Mouse (Mus musculus) MEL (cell line): ENCODE results near the gene Nkx6-1. TPM values are rescaled to one million over a fixed set of nuclear protein-coding genes. Genes with fewer than 3 reads are reported as not detected.

Experiments used
- DNase-seq: peaks from one replicate; pipeline ENCODE4 v3.0.0; 2011; ENCODE audit warnings: low read depth, low spot score
- H3K27ac ChIP-seq: 2 replicates; pipeline ENCODE4 v1.5.1; 2012; ENCODE audit warnings: low read depth, mild to moderate bottlenecking, control low read depth, low read length, moderate library complexity; ENCODE audit not compliant: control insufficient read depth
- H3K27me3 ChIP-seq, 2 experiments: fragments of 150-350 bp in 1 of 2; sonication (generic) in 1 of 2; 2 replicates each; pipeline ENCODE4 v1.6.1; 2012; ENCODE audit warnings: low read length in 2 of 2, mild to moderate bottlenecking in 2 of 2, improper control_type of control experiment in 1 of 2, moderate library complexity in 1 of 2; ENCODE audit not compliant: insufficient read depth in 2 of 2, control insufficient read depth in 1 of 2
- H3K36me3 ChIP-seq, 2 experiments: 2 replicates each; pipeline ENCODE4 v1.6.1; 2012 to 2014; ENCODE audit warnings: low read length in 2 of 2, improper control_type of control experiment in 1 of 2, inconsistent platforms in 1 of 2, mild to moderate bottlenecking in 1 of 2; ENCODE audit not compliant: insufficient read depth in 2 of 2, control insufficient read depth in 1 of 2
- H3K4me1 ChIP-seq, 2 experiments: fragments of 150-350 bp in 1 of 2; sonication (generic) in 1 of 2; 2 replicates each; pipeline ENCODE4 v1.6.1; 2012; ENCODE audit warnings: low read length in 2 of 2, improper control_type of control experiment in 1 of 2, mild to moderate bottlenecking in 1 of 2; ENCODE audit not compliant: insufficient read depth in 2 of 2, control insufficient read depth in 1 of 2
- H3K4me3 ChIP-seq, 2 experiments: fragments of 150-350 bp in 1 of 2; sonication (generic) in 1 of 2; 2 replicates each; pipeline ENCODE4 v1.5.1; 2012; ENCODE audit warnings: low read depth in 2 of 2, low read length in 2 of 2, mild to moderate bottlenecking in 2 of 2, moderate library complexity in 2 of 2, control low read depth in 1 of 2, improper control_type of control experiment in 1 of 2; ENCODE audit not compliant: control insufficient read depth in 1 of 2, insufficient read depth in 1 of 2
- H3K79me2 ChIP-seq: 2 replicates; pipeline ENCODE4 v1.6.1; 2012; ENCODE audit warnings: mild to moderate bottlenecking, low read length, moderate library complexity; ENCODE audit not compliant: control insufficient read depth, poor library complexity, insufficient read depth
- H3K9ac ChIP-seq: 2 replicates; pipeline ENCODE4 v1.6.1; 2012; ENCODE audit warnings: low read depth, mild to moderate bottlenecking, control low read depth, low read length, moderate library complexity; ENCODE audit not compliant: control insufficient read depth, poor library complexity, severe bottlenecking
- H3K9me3 ChIP-seq: fragments of 150-350 bp; sonication (generic); replicated peaks from 2 replicates; pipeline ENCODE4 v1.6.1; 2012; ENCODE audit warnings: mild to moderate bottlenecking, low read length, improper control_type of control experiment, moderate library complexity; ENCODE audit not compliant: insufficient read depth
- CHD2 ChIP-seq: IDR thresholded peaks from 2 replicates; pipeline ENCODE4 v1.6.1; 2011; ENCODE audit warnings: low read length, improper control_type of control experiment
- CTCF ChIP-seq, 3 experiments: IDR thresholded peaks in 2 of 3; conservative IDR thresholded peaks in 1 of 3; 2 replicates each; pipeline ENCODE4 v1.5.1; 2011 to 2012; ENCODE audit warnings: low read length in 3 of 3, low read depth in 2 of 3, mild to moderate bottlenecking in 2 of 3, improper control_type of control experiment in 1 of 3, inconsistent platforms in 1 of 3, mixed read lengths in 1 of 3, moderate library complexity in 1 of 3; ENCODE audit not compliant: control insufficient read depth in 1 of 3, insufficient read depth in 1 of 3, poor library complexity in 1 of 3, severe bottlenecking in 1 of 3
- E2F4 ChIP-seq: IDR thresholded peaks from 2 replicates; pipeline ENCODE4 v1.6.1; 2011; ENCODE audit warnings: low read depth, low read length, improper control_type of control experiment, borderline replicate concordance
- ELF1 ChIP-seq: IDR thresholded peaks from 2 replicates; pipeline ENCODE4 v1.6.1; 2014; ENCODE audit warnings: low read depth, mild to moderate bottlenecking, inconsistent platforms, low read length, improper control_type of control experiment, moderate library complexity
- EP300 ChIP-seq, 2 experiments: IDR thresholded peaks; 2 replicates each; pipeline ENCODE4 v1.6.1; 2011; ENCODE audit warnings: improper control_type of control experiment in 2 of 2, low read length in 2 of 2, low read depth in 1 of 2, mild to moderate bottlenecking in 1 of 2
- GATA1 ChIP-seq: IDR thresholded peaks from 2 replicates; pipeline ENCODE4 v1.6.1; 2011; ENCODE audit warnings: low read depth, low read length, improper control_type of control experiment
- HCFC1 ChIP-seq: IDR thresholded peaks from 2 replicates; pipeline ENCODE4 v1.6.1; 2012; ENCODE audit warnings: low read depth, mild to moderate bottlenecking, inconsistent platforms, low read length, improper control_type of control experiment, moderate library complexity
- KAT2A ChIP-seq: conservative IDR thresholded peaks from 2 replicates; pipeline ENCODE4 v1.6.1; 2012; ENCODE audit warnings: low read depth, low read length, improper control_type of control experiment, inconsistent platforms
- MEF2A ChIP-seq: IDR thresholded peaks from 2 replicates; pipeline ENCODE4 v1.6.1; 2014; ENCODE audit warnings: low read depth, mild to moderate bottlenecking, inconsistent platforms, low read length, improper control_type of control experiment; ENCODE audit not compliant: poor library complexity, insufficient replicate concordance, severe bottlenecking; ENCODE audit errors: extremely low read depth
- MYB ChIP-seq: IDR thresholded peaks from 2 replicates; pipeline ENCODE4 v1.6.1; 2011; ENCODE audit warnings: mild to moderate bottlenecking, low read depth, low read length, improper control_type of control experiment
- MYC ChIP-seq: IDR thresholded peaks from 2 replicates; pipeline ENCODE4 v1.6.1; 2011; ENCODE audit warnings: low read depth, mild to moderate bottlenecking, low read length, improper control_type of control experiment, moderate library complexity
- NELFE ChIP-seq: IDR thresholded peaks from 2 replicates; pipeline ENCODE4 v1.6.1; 2011; ENCODE audit warnings: low read depth, low read length, improper control_type of control experiment
- RAD21 ChIP-seq: IDR thresholded peaks from 2 replicates; pipeline ENCODE4 v1.6.1; 2011; ENCODE audit warnings: mild to moderate bottlenecking, low read depth, low read length, improper control_type of control experiment
- RCOR1 ChIP-seq: IDR thresholded peaks from 2 replicates; pipeline ENCODE4 v1.6.1; 2012; ENCODE audit warnings: low read depth, mild to moderate bottlenecking, inconsistent platforms, low read length, improper control_type of control experiment
- SIN3A ChIP-seq: IDR thresholded peaks from 2 replicates; pipeline ENCODE4 v1.6.1; 2012; ENCODE audit warnings: low read length, improper control_type of control experiment, inconsistent platforms
- SMC3 ChIP-seq: IDR thresholded peaks from 2 replicates; pipeline ENCODE4 v1.6.1; 2011; ENCODE audit warnings: low read depth, low read length, improper control_type of control experiment
- UBTF ChIP-seq: IDR thresholded peaks from 2 replicates; pipeline ENCODE4 v1.6.1; 2012; ENCODE audit warnings: low read depth, mild to moderate bottlenecking, inconsistent platforms, low read length, improper control_type of control experiment, moderate library complexity, borderline replicate concordance; ENCODE audit not compliant: insufficient read depth
- USF2 ChIP-seq, 2 experiments: IDR thresholded peaks; 2 replicates each; pipeline ENCODE4 v1.6.1; 2011 to 2012; ENCODE audit warnings: improper control_type of control experiment in 2 of 2, low read length in 2 of 2, borderline replicate concordance in 1 of 2, inconsistent platforms in 1 of 2, low read depth in 1 of 2, mild to moderate bottlenecking in 1 of 2; ENCODE audit not compliant: insufficient read depth in 1 of 2
- ZC3H11A ChIP-seq: IDR thresholded peaks from 2 replicates; pipeline ENCODE4 v1.6.1; 2012; ENCODE audit warnings: low read depth, mild to moderate bottlenecking, inconsistent platforms, low read length, improper control_type of control experiment
- ZKSCAN1 ChIP-seq: IDR thresholded peaks from 2 replicates; pipeline ENCODE4 v1.6.1; 2012; ENCODE audit warnings: low read depth, mild to moderate bottlenecking, inconsistent platforms, low read length, improper control_type of control experiment, moderate library complexity
- polyA plus RNA-seq, 2 experiments: library from polyadenylated mRNA; stranded (reverse) in 1 of 2; unstranded in 1 of 2; fragments of >175 nt in 1 of 2; fragments of >200 nt in 1 of 2; gene quantifications; 2 replicates each; pipeline versions ENCODE4 v1.2.1 to v1.2.4; 2012; ENCODE audit warnings: low replicate concordance in 2 of 2, low read depth in 1 of 2; ENCODE audit not compliant: insufficient read length in 2 of 2, insufficient read depth in 1 of 2, missing spikeins in 1 of 2
- total RNA-seq: library from RNA; depleted of rRNA; stranded (reverse); fragments of 300-350 nt; gene quantifications from 2 replicates; pipeline ENCODE4 v1.2.3, GENCODE M21; 2012; rRNA removed

Gene Nkx6-1
- total and polyA plus RNA-seq, 3 experiments, result not detected

- Histone ChIP-seq H3K36me3 (no peaks in the 10 kb centered on the region), H3K27me3 (no peaks in the 10 kb centered on the region), H3K9me3 (no peaks in the 10 kb centered on the region), H3K27ac (no peak overlapping the region), H3K79me2 (no peaks in the 10 kb centered on the region), H3K4me3 (no peak overlapping the region), H3K9ac (no peak overlapping the region)
- DNase-seq, result no peak
- TF ChIP-seq HCFC1, result no peak
- TF ChIP-seq EP300 (IDR thresholded peaks at IDR 0.05; ENCODE audit: low read depth in 1 of 2, low read length in 2 of 2), result no peak
- TF ChIP-seq GATA1, result no peak
- no peak for TF ChIP-seq CTCF (IDR thresholded peaks at IDR 0.05 in 2 of 3, conservative IDR thresholded peaks at IDR 0.05 in 1 of 3; ENCODE audit: control insufficient read depth in 1 of 3, insufficient read depth in 1 of 3, low read depth in 2 of 3, low read length in 3 of 3, poor library complexity in 1 of 3, severe bottlenecking in 1 of 3)
- no peak for TF ChIP-seq USF2 (IDR thresholded peaks at IDR 0.05; ENCODE audit: borderline replicate concordance in 1 of 2, insufficient read depth in 1 of 2, low read depth in 1 of 2, low read length in 2 of 2)
- TF ChIP-seq MEF2A, result no peak
- no peak for TF ChIP-seq SIN3A
- no peak for TF ChIP-seq ELF1
- no peak for TF ChIP-seq RAD21
- no peak for TF ChIP-seq MYB
- TF ChIP-seq KAT2A, result no peak
- TF ChIP-seq NELFE, result no peak
- no peak for TF ChIP-seq ZKSCAN1
- TF ChIP-seq RCOR1, result no peak
- no peak for TF ChIP-seq SMC3
- TF ChIP-seq E2F4, result no peak
- no peak for TF ChIP-seq CHD2
- TF ChIP-seq MYC, result no peak
- no peak for TF ChIP-seq ZC3H11A
- TF ChIP-seq UBTF, result no peak
- TF ChIP-seq, all 39 proteins: peak for 0
- no peaks in the 10 kb centered on the region for H3K4me1 ChIP-seq
Observed at GRCm38 (mm10) chr5:101645071-101645470, 19.7 kb downstream of the Nkx6-1 start.

DNA sequence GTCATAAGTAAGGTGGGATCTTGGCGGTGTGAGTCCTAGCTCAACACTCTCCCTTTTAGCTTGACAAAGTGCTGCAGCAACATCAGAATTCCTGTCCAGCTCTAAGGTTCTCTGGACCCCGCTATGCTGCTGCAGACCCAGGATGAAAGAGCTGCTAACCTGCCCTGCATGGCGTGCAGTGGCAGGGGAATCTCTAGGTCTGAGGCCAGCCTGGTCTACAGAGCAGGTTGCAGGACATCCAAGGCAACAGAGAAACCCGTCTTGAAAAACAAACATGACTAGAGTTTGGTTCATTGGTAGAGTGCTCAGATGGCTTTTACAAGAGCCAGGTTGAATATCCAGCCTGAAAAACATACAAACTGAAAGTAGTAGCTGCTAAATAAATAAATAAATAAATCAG, 26.7 kb downstream of the Nkx6-1 start:
- H3K4me3 ChIP-seq, result no peak overlapping the region
- no peaks in the 10 kb centered on the region for H3K79me2 ChIP-seq
- H3K4me1 ChIP-seq, result no peaks in the 10 kb centered on the region
- no peak overlapping the region for H3K9ac ChIP-seq
- TF ChIP-seq ZKSCAN1 (no peak), KAT2A (no peak)
- H3K36me3 ChIP-seq, result no peaks in the 10 kb centered on the region
- H3K27ac ChIP-seq, result no peak overlapping the region
- no peaks in the 10 kb centered on the region for H3K27me3 ChIP-seq
- H3K9me3 ChIP-seq, result no peaks in the 10 kb centered on the region
- no peak for DNase-seq

Other genes with a start within 250 kb of the Nkx6-1 start
- gene Cds1, start 100.1 kb upstream of the Nkx6-1 start, total RNA-seq, result not detected in 2 replicates
- gene Cds1, start 100.1 kb upstream of the Nkx6-1 start, polyA plus RNA-seq, result not detected